Mouse (Mus musculus) cortical plate, adult 2 months (tissue): ENCODE results near the gene Cyp2b10. TPM values are rescaled to one million over a fixed set of nuclear protein-coding genes. Genes with fewer than 3 reads are reported as not detected.

Experiments
- H3K27ac ChIP-seq: fragments of 200-500 bp; 2 replicates; pipeline ENCODE4 v1.5.1; 2012; ENCODE audit warnings: low read length, control low read depth, inconsistent platforms; ENCODE audit not compliant: insufficient read depth
- H3K4me1 ChIP-seq: fragments of 200-500 bp; 2 replicates; pipeline ENCODE4 v1.6.1; 2011; ENCODE audit warnings: low read length; ENCODE audit not compliant: control insufficient read depth, insufficient read depth
- H3K4me3 ChIP-seq: fragments of 200-500 bp; 2 replicates; pipeline ENCODE4 v1.5.1; 2011; ENCODE audit warnings: mild to moderate bottlenecking, low read length, control low read depth; ENCODE audit not compliant: insufficient read depth
- CTCF ChIP-seq: fragments of 200-500 bp; IDR thresholded peaks from 2 replicates; pipeline ENCODE4 v1.5.1; 2011; ENCODE audit warnings: mild to moderate bottlenecking, control low read depth, low read length; ENCODE audit not compliant: insufficient read depth; ENCODE audit errors: extremely low read depth
- POLR2A ChIP-seq: fragments of 200-500 bp; IDR thresholded peaks from 2 replicates; pipeline ENCODE4 v1.6.1; 2011; ENCODE audit warnings: mild to moderate bottlenecking, low read length, control low read depth; ENCODE audit not compliant: insufficient read depth; ENCODE audit errors: extremely low read depth
- polyA plus RNA-seq: library from polyadenylated mRNA; depleted of rRNA; stranded (reverse); fragments of >200 nt; gene quantifications from 2 replicates; pipeline ENCODE4 v1.2.3, GENCODE M21; 2012; rRNA removed

Cyp2b10 gene
- polyA plus RNA-seq = 0.04 TPM in 1 of 2 replicates, not detected in the other

DNA sequence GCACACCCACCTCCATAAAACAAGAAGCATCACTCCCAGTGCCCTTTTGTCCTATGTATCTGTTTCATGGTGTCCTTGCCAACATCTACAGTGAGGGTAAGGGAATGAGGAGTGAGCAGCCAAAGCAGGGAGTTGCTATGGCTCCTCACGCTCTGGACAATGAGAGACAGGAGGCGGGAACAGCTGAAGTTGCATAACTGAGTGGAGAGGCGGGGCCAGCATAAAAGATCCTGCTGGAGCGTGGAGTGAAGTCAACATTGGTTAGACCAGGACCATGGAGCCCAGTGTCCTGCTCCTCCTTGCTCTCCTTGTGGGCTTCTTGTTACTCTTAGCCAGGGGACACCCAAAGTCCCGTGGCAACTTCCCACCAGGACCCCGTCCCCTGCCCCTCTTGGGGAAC lies at the start of gene Cyp2b10:
Cyp2b10 (plus strand) TSS at position 210 of the 400 bp plus-strand sequence.
- TF ChIP-seq POLR2A = no peak
- no peak for TF ChIP-seq CTCF
- no peaks in the 10 kb centered on the region for H3K4me1 ChIP-seq

GRCm38 (mm10) chr7:25847722-25848443 lies 49.5 kb upstream of the Cyp2b10 start:
- H3K4me1 ChIP-seq = no peaks in the 10 kb centered on the region
- TF ChIP-seq CTCF (peak; percentile 47), POLR2A (no peak)
- H3K27ac ChIP-seq = no peak overlapping the region
- peak overlapping the region; percentile 16; the same call in 1 of the 2 replicates for H3K4me3 ChIP-seq

More for the DNA sequence above, at the start of gene Cyp2b10:
- Histone ChIP-seq H3K27ac (no peak within 1 kb of the TSS), H3K4me3 (no peak within 1 kb of the TSS)

GRCm38 (mm10) chr7:25848444-25848812 lies 49.0 kb upstream of the Cyp2b10 start:
- peak overlapping the region; percentile 16; the same call in 1 of the 2 replicates for H3K4me3 ChIP-seq
- H3K27ac ChIP-seq = no peak overlapping the region
- no peaks in the 10 kb centered on the region for H3K4me1 ChIP-seq
- TF ChIP-seq POLR2A (no peak), CTCF (no peak)

GRCm38 (mm10) chr7:25855082-25855481 lies 42.3 kb upstream of the Cyp2b10 start:
- Histone ChIP-seq H3K4me3 (no peak overlapping the region), H3K4me1 (no peaks in the 10 kb centered on the region), H3K27ac (no peak overlapping the region)
- TF ChIP-seq CTCF (peak; percentile 56), POLR2A (no peak)

GRCm38 (mm10) chr7:25859962-25860870 lies 37.2 kb upstream of the Cyp2b10 start:
- Histone ChIP-seq H3K27ac (no peak overlapping the region), H3K4me3 (no peak overlapping the region), H3K4me1 (no peaks in the 10 kb centered on the region)
- TF ChIP-seq POLR2A (no peak), CTCF (no peak)

GRCm38 (mm10) chr7:25862365-25862764 lies 35.1 kb upstream of the Cyp2b10 start:
- no peak overlapping the region for H3K4me3 ChIP-seq
- no peaks in the 10 kb centered on the region for H3K4me1 ChIP-seq
- no peak for TF ChIP-seq CTCF
- TF ChIP-seq POLR2A = no peak
- no peak overlapping the region for H3K27ac ChIP-seq

DNA sequence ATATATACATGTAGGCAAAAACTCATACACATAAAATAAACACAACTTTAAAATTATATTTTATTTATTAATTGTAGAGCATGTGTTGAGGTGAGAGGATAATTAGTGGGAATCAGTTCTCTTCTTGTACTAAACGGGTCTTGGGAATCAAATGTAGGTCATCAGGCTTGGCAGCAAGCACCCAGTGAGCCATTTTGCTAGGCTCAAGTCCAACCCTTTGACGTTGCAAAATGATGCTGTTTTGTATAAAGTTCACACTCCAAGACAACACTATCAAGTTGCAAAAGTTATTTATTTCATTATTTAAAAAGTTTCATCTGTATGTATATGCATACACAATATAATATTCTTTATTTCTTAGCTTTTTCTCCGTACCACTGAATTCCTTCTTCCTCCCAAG lies 33.7 kb upstream of the Cyp2b10 start:
- Histone ChIP-seq H3K4me3 (no peak overlapping the region), H3K27ac (no peak overlapping the region), H3K4me1 (no peaks in the 10 kb centered on the region)
- TF ChIP-seq POLR2A (no peak), CTCF (no peak)

DNA sequence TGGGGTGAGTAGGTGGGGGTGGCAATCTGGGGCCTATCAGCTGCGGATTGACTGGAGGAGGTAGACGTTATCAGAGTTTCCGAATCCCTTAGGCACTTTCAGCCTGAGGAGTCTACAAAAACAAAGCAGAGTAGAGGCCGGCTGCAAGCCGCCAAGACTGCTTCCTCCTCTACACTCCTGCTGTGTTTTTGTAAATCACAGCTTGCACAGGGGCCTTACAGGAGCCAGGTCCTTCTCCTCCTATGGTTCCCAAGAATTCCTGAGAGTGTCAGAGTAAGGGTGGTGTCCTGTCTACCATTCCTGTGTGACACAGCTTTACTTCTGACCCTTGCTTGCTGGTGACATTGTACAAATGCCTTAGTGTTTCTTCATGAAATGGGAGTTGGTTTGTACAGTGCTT lies 32.6 kb upstream of the Cyp2b10 start:
- TF ChIP-seq POLR2A (no peak), CTCF (no peak)
- no peak overlapping the region for H3K27ac ChIP-seq
- no peak overlapping the region for H3K4me3 ChIP-seq
- H3K4me1 ChIP-seq = no peaks in the 10 kb centered on the region

- TF ChIP-seq POLR2A (no peak), CTCF (no peak)
- no peaks in the 10 kb centered on the region for H3K4me1 ChIP-seq
- no peak overlapping the region for H3K27ac ChIP-seq
- no peak overlapping the region for H3K4me3 ChIP-seq
Observed at GRCm38 (mm10) chr7:25869789-25870188, 27.6 kb upstream of the Cyp2b10 start.

- no peaks in the 10 kb centered on the region for H3K4me1 ChIP-seq
- TF ChIP-seq CTCF (no peak), POLR2A (no peak)
- no peak overlapping the region for H3K27ac ChIP-seq
- no peak overlapping the region for H3K4me3 ChIP-seq
Observed at GRCm38 (mm10) chr7:25872624-25873023, 24.8 kb upstream of the Cyp2b10 start.
